ENCODE assay signal across 9 mouse cellular contexts in the genomic region with DNA sequence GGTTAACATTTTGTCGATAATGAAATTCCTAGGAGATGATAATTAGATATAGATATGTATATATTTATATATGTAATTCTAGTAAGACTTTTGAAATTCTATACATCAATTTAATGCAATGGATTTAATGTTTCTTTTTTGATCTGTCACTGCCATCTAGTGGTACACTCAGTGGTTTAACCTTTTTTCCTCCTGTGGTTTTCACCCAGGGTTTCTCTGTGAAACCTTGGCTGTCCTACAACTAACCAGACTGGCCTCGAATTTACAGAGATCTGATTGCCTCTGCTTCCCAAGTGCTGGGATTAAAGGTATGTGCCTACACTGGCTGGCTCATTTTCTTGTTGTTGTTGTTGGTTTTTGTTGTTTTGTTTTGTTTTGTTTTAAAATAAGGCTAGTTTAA.
A peak's percentile ranks its signal among the peaks of the same experiment; 100 is the strongest.
DNase-seq lines count a peak whose midpoint lies in the region; ATAC-seq and TF ChIP-seq lines count a peak whose summit lies in the region.
"Had no signal": no experiment of that assay in that cellular context is flagged by ENCODE, and none has a peak within 500 bp of the region (broad histone marks: within the 10 kb centered on the region; RNA-seq: fewer than 3 reads in every experiment).

No protein-coding gene starts in this region.

- 15% methylated on average over 2 of the region's 2 CpGs for WGBS in kidney, postnatal 0 days
- WGBS in kidney, embryonic 14.5 days: 19% methylated on average over 2 of the region's 2 CpGs
- 14% methylated on average over 2 of the region's 2 CpGs for WGBS in midbrain, embryonic 12.5 days

- H3K4me1 ChIP-seq in kidney, postnatal 0 days (replicated peaks; ENCODE audit: insufficient read depth, low read length): no peaks in the 10 kb centered on the region
- H3K4me1 ChIP-seq in kidney, embryonic 14.5 days (ENCODE audit: control insufficient read depth, insufficient read depth, low read length): no peaks in the 10 kb centered on the region
- peaks cover 3% of the 10 kb centered on the region; the same call in 1 of the 2 replicates for H3K4me1 ChIP-seq in midbrain, embryonic 12.5 days
- H3K4me1 ChIP-seq: neural tube, embryonic 13.5 days had no signal

- H3K36me3 ChIP-seq in kidney, postnatal 0 days (ENCODE audit: insufficient read depth, low read length): no peaks in the 10 kb centered on the region
- H3K36me3 ChIP-seq in kidney, embryonic 14.5 days (ENCODE audit: control insufficient read depth, insufficient read depth, low read length): no peaks in the 10 kb centered on the region
- H3K36me3 ChIP-seq in midbrain, embryonic 12.5 days: no peaks in the 10 kb centered on the region
- H3K36me3 ChIP-seq: neural tube, embryonic 13.5 days had no signal

- no peaks in the 10 kb centered on the region for H3K9me3 ChIP-seq in kidney, postnatal 0 days (replicated peaks; ENCODE audit: low read length)
- H3K9me3 ChIP-seq in kidney, embryonic 14.5 days (ENCODE audit: control insufficient read depth, low read length): no peaks in the 10 kb centered on the region
- no peaks in the 10 kb centered on the region for H3K9me3 ChIP-seq in midbrain, embryonic 12.5 days
- H3K9me3 ChIP-seq: neural tube, embryonic 13.5 days had no signal

- TF ChIP-seq CTCF in kidney, postnatal 0 days (IDR thresholded peaks at IDR 0.05; ENCODE audit: low read depth): peak; percentile 65

- H3K27ac ChIP-seq in kidney, postnatal 0 days: no peak overlapping the region
- no peak overlapping the region for H3K27ac ChIP-seq in kidney, embryonic 14.5 days (ENCODE audit: low read depth, low read length)
- H3K27ac ChIP-seq in midbrain, embryonic 12.5 days (replicated peaks): no peak overlapping the region
- H3K27ac ChIP-seq: neural tube, embryonic 13.5 days had no signal

- H3K27me3 ChIP-seq in kidney, postnatal 0 days (ENCODE audit: insufficient read depth, low read length): no peaks in the 10 kb centered on the region
- 0 out of 2 replicates have a peak, but pooled peaks cover 3% of the 10 kb centered on the region for H3K27me3 ChIP-seq in kidney, embryonic 14.5 days (ENCODE audit: control insufficient read depth, insufficient read depth, low read length)
- H3K27me3 ChIP-seq in midbrain, embryonic 12.5 days: no peaks in the 10 kb centered on the region
- H3K27me3 ChIP-seq: neural tube, embryonic 13.5 days had no signal

- no peak overlapping the region for H3K4me2 ChIP-seq in kidney, postnatal 0 days (ENCODE audit: low read length)
- no peak overlapping the region for H3K4me2 ChIP-seq in kidney, embryonic 14.5 days (replicated peaks; ENCODE audit: low read depth, low read length)
- H3K4me2 ChIP-seq in midbrain, embryonic 12.5 days (replicated peaks): no peak overlapping the region
- H3K4me2 ChIP-seq: neural tube, embryonic 13.5 days had no signal

- no peak overlapping the region for H3K9ac ChIP-seq in kidney, postnatal 0 days (ENCODE audit: low read depth, low read length)
- no peak overlapping the region for H3K9ac ChIP-seq in kidney, embryonic 14.5 days (ENCODE audit: low read depth, low read length)
- H3K9ac ChIP-seq in midbrain, embryonic 12.5 days (replicated peaks): no peak overlapping the region
- H3K9ac ChIP-seq: neural tube, embryonic 13.5 days had no signal

- no peak overlapping the region for H3K4me3 ChIP-seq in kidney, postnatal 0 days (replicated peaks; ENCODE audit: low read depth, low read length)
- no peak overlapping the region for H3K4me3 ChIP-seq in kidney, embryonic 14.5 days (ENCODE audit: low read length)
- H3K4me3 ChIP-seq in midbrain, embryonic 12.5 days: no peak overlapping the region
- H3K4me3 ChIP-seq: neural tube, embryonic 13.5 days had no signal

- ATAC-seq in kidney, postnatal 0 days (replicated peaks; ENCODE audit: low FRiP score, low read depth): no peak
- no peak for ATAC-seq in kidney, embryonic 14.5 days (ENCODE audit: low FRiP score, low TSS enrichment)
- ATAC-seq in midbrain, embryonic 12.5 days (ENCODE audit: low FRiP score, low read depth): peak; percentile 75

- peak; percentile 64 for DNase-seq in kidney, postnatal 0 days (ENCODE audit: low spot score)
- DNase-seq in MEL-GATA-1-ER (ENCODE audit: extremely low read depth, low read depth): peak; percentile 20
- DNase-seq in embryo, embryonic 10 days (ENCODE audit: low spot score): peak; percentile 40
- no peak for DNase-seq in thymus, adult 18-20 months
- no peak for DNase-seq in layer of hippocampus, postnatal 36 days
- no peak for DNase-seq in cerebellum, postnatal 36 days

Comparison
In these comparisons a context has a peak if more than half of its experiments do, and no peak if none do; other contexts are left out.
1. DNase-seq: peak in kidney, postnatal 0 days (single experiment), MEL-GATA-1-ER (single experiment) and embryo, embryonic 10 days (single experiment); none in thymus, adult 18-20 months (0 of 2), layer of hippocampus, postnatal 36 days (0 of 2) and cerebellum, postnatal 36 days (0 of 2).